Mouse (Mus musculus) lung, embryonic 16.5 days (tissue): Measurements from ENCODE around the gene Gm9639. TPM values are rescaled to one million over a fixed set of nuclear protein-coding genes. Genes with fewer than 3 reads are reported as not detected.

Experiments used
- ATAC-seq: fragments of 200-750 bp; cut with Nextera tagmentation; 2 replicates; pipeline ENCODE4 v1.8.0; 2017; ENCODE audit warnings: low read depth, mild to moderate bottlenecking, moderate library complexity
- H3K27ac ChIP-seq: fragments of 300-500 bp; sonication (generic); 2 replicates; pipeline ENCODE4 v1.5.1; 2014; ENCODE audit warnings: mild to moderate bottlenecking, control low read depth, low read length
- H3K27me3 ChIP-seq: fragments of 300-500 bp; sonication (generic); 2 replicates; pipeline ENCODE4 v1.6.1; 2014; ENCODE audit warnings: low read depth, low read length, mixed read lengths; ENCODE audit not compliant: control insufficient read depth, insufficient read depth
- H3K36me3 ChIP-seq: fragments of 300-500 bp; sonication (generic); 2 replicates; pipeline ENCODE4 v1.6.1; 2014; ENCODE audit warnings: low read length; ENCODE audit not compliant: control insufficient read depth, insufficient read depth
- H3K4me1 ChIP-seq: fragments of 300-500 bp; sonication (generic); replicated peaks from 2 replicates; pipeline ENCODE4 v1.6.1; 2014; ENCODE audit warnings: low read length, mixed read lengths; ENCODE audit not compliant: control insufficient read depth, insufficient read depth
- H3K4me2 ChIP-seq: fragments of 300-500 bp; sonication (generic); 2 replicates; pipeline ENCODE4 v1.6.1; 2014; ENCODE audit warnings: low read depth, low read length, control low read depth
- H3K4me3 ChIP-seq: fragments of 300-500 bp; sonication (generic); 2 replicates; pipeline ENCODE4 v1.5.1; 2014; ENCODE audit warnings: mild to moderate bottlenecking, low read length, control low read depth
- H3K9ac ChIP-seq: fragments of 300-500 bp; sonication (generic); 2 replicates; pipeline ENCODE4 v1.6.1; 2014; ENCODE audit warnings: low read length, control low read depth
- H3K9me3 ChIP-seq: fragments of 300-500 bp; sonication (generic); 2 replicates; pipeline ENCODE4 v1.6.1; 2016; ENCODE audit warnings: low read length; ENCODE audit not compliant: control insufficient read depth
- WGBS: fragments of 180-500 bp; shearing (Covaris S2); extraction: QIAGEN DNeasy Blood & Tissue Kit; methylation state at CpG from one replicate; pipeline ENCODE4 v1.1.7; 2014; 5-methylcytosine and 5-hydroxymethylcytosine counted together
- polyA plus RNA-seq: library from polyadenylated mRNA; unstranded; fragments of >200 nt; fragmentation: Nextera tagmentation; extraction: Ambion mirVana; gene quantifications from 2 replicates; pipeline ENCODE4 v1.2.1, GENCODE M21; 2015

The Gm9639 gene
- polyA plus RNA-seq, result not detected in 2 replicates

DNA sequence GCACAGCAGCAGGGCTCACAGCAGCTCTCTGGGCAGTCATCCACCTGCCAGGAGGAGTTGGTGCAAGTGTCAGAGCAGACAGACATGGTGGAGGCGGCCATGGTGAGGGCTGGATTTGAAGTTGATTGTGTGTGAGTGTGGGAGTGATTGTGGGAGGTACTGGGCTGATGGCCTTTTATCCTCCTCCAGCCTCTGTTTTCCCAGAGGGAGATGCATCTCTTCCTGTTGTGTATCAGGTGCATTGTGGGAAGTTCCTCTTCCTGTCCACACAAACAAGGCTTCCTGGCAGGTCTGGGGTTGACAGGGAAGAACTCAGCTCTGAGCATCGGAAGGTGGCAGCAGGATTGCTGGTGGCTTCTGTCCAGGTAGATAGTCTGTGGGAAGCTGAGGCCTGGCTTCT, at the start of gene Gm9639:
Gene Gm9639 (minus strand): TSS at position 101 of the 400 bp plus-strand sequence.
- no peak for ATAC-seq
- H3K36me3 ChIP-seq, result no peaks in the 10 kb centered on the region
- H3K27me3 ChIP-seq, result no peaks in the 10 kb centered on the region
- H3K27ac ChIP-seq, result no peak within 1 kb of the TSS
- H3K4me2 ChIP-seq, result no peak within 1 kb of the TSS
- H3K4me3 ChIP-seq, result no peak within 1 kb of the TSS
- H3K4me1 ChIP-seq, result no peaks in the 10 kb centered on the region
- no peaks in the 10 kb centered on the region for H3K9me3 ChIP-seq
- H3K9ac ChIP-seq, result no peak within 1 kb of the TSS
- 46% methylated on average over 2 of the region's 2 CpGs for WGBS

DNA sequence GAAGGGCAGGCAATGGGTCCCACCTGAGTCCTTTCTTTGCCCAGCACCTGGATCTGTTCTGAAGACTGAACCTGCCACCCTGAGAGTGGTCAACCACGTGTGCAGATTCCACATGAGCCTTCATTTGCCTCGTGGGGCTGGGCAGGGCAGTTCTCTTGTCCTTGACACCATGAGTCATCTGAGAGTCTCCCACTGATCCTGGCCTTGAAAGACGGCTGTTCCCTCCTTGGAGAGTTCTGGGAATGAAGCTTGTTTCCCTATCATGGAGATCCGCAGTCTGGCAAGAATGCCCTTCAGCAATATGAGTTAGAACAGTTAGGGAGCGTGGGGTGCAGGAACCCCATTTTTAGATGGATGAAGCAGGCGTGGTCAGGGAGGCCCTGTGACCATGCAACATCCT, 44.1 kb upstream of the Gm9639 start:
- no peaks in the 10 kb centered on the region for H3K4me1 ChIP-seq
- no peak overlapping the region for H3K9ac ChIP-seq
- H3K27me3 ChIP-seq, result no peaks in the 10 kb centered on the region
- H3K4me3 ChIP-seq, result no peak overlapping the region
- no peak overlapping the region for H3K4me2 ChIP-seq
- H3K27ac ChIP-seq, result no peak overlapping the region
- H3K36me3 ChIP-seq, result no peaks in the 10 kb centered on the region
- no peak for ATAC-seq
- WGBS, result 65% methylated on average over 6 of the region's 6 CpGs
- 0 out of 2 replicates have a peak, but pooled peaks cover 2% of the 10 kb centered on the region for H3K9me3 ChIP-seq

DNA sequence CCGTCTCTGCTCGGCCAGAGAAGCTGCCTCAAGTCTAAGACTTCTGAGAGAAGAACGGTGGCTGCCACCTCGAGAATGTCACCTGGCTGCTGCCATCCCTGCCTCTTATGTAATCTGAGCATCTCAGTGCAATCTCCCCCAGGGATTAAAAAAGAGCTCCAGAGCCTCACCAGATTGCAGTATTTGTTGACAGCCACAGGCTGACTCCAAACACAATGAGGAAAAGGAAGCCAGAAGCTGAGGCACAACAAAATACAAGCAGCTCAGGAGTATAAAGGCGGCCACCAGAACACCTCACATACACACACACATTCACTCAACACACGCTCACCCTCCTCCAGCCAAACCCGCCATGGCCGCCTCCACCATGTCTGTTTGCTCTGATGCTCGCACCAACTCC, 40.8 kb upstream of the Gm9639 start, which contains the start of gene Krtap10-10:
Gene Krtap10-10 (plus strand): TSS at position 301 of the 400 bp plus-strand sequence.
- Histone ChIP-seq H3K4me2 (no peak within 1 kb of the TSS), H3K9me3 (no peaks in the 10 kb centered on the region), H3K4me3 (no peak within 1 kb of the TSS), H3K36me3 (no peaks in the 10 kb centered on the region), H3K27ac (no peak within 1 kb of the TSS), H3K4me1 (no peaks in the 10 kb centered on the region), H3K9ac (no peak within 1 kb of the TSS), H3K27me3 (no peaks in the 10 kb centered on the region)
- ATAC-seq, result no peak
- 50% methylated on average over 9 of the region's 9 CpGs for WGBS

DNA sequence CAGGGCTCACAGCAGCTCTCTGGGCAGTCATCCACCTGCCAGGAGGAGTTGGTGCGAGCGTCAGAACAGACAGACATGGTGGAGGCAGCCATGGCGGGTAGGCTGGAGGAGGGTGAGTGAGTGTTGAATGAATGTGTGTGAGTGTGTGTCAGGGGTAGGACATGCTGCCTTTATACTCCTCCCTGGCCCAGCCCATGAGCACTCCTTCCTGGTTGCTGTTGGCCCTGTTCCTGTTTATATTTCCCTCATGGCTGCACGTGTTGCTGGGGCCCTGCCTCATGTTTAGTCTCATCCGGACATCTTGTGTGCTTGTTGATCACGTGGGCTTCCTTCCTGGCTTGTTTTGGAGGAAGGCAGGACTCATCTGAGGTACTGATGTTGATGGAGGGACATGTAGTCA, 32.1 kb upstream of the Gm9639 start, which contains the start of gene Krtap10-4:
Gene Krtap10-4 (minus strand): TSS at position 145 of the 400 bp plus-strand sequence.
- H3K9ac ChIP-seq, result no peak within 1 kb of the TSS
- no peak within 1 kb of the TSS for H3K4me2 ChIP-seq
- peak; percentile 47; the same call in 1 of the 2 replicates for ATAC-seq
- no peak within 1 kb of the TSS for H3K4me3 ChIP-seq
- no peaks in the 10 kb centered on the region for H3K4me1 ChIP-seq
- no peaks in the 10 kb centered on the region for H3K27me3 ChIP-seq
- no peaks in the 10 kb centered on the region for H3K36me3 ChIP-seq
- WGBS, result 52% methylated on average over 6 of the region's 6 CpGs
- H3K27ac ChIP-seq, result no peak within 1 kb of the TSS
- H3K9me3 ChIP-seq, result no peaks in the 10 kb centered on the region

DNA sequence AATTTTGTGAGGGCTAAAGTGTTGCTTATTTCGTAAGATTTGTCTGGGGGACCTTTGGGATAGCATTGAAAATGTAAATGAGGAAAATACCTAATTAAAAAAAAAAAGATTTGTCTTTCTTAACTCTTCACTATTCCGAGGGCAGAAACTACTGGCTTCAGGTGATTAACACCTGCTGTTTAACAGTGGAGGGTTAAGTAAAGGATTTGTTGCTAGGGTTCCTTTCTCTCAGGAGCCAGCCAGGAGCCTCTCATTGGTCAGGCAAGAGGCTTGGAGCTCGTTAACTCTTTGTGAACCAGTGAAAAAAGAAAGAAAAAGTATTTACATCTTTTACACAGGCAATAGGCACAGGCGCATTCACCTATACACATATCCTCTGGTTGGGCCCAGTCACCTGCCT, 24.3 kb upstream of the Gm9639 start:
- WGBS, result 35% methylated on average over 4 of the region's 4 CpGs
- no peaks in the 10 kb centered on the region for H3K9me3 ChIP-seq
- no peak overlapping the region for H3K4me3 ChIP-seq
- no peaks in the 10 kb centered on the region for H3K4me1 ChIP-seq
- H3K9ac ChIP-seq, result no peak overlapping the region
- no peak for ATAC-seq
- H3K27me3 ChIP-seq, result no peaks in the 10 kb centered on the region
- no peaks in the 10 kb centered on the region for H3K36me3 ChIP-seq
- H3K4me2 ChIP-seq, result no peak overlapping the region
- no peak overlapping the region for H3K27ac ChIP-seq

DNA sequence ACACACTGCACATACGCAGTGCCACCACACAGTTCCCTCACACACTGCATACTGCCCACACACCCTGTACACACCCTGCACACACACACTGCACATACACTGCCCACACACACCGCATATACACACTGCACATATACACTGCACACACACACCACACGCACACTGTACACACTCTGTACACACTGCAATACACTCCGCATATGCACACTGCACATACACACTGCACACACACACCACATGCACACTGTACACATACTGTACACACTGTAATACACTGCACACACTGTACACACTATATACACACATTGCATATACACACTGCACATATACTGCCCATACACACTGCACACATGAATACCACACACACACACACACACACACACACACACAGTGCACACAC, 23.6 kb upstream of the Gm9639 start:
- ATAC-seq, result no peak
- H3K36me3 ChIP-seq, result no peaks in the 10 kb centered on the region
- no peaks in the 10 kb centered on the region for H3K9me3 ChIP-seq
- no peak overlapping the region for H3K4me2 ChIP-seq
- no peak overlapping the region for H3K27ac ChIP-seq
- no peak overlapping the region for H3K9ac ChIP-seq
- 96% methylated on average over 4 of the region's 4 CpGs for WGBS
- no peaks in the 10 kb centered on the region for H3K4me1 ChIP-seq
- no peak overlapping the region for H3K4me3 ChIP-seq
- no peaks in the 10 kb centered on the region for H3K27me3 ChIP-seq

DNA sequence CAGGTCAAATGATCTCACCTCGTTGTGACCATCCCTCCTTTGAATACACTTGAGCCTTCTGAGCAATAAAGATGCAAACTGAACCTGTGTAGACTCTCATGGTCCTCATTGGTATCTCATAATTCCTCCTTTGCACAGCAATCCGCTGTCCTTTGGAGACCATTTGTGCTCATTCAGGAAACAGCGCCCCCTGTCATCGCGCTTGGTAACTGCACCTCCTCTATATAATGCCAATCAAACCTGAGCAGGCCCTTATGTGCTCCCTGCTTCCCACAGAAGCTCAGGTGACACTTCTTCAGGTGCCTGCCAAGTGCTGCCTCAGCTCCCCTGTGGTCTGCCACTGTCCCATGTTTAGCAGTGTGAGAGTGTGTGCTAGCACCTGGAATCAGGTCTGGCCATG, 20.6 kb upstream of the Gm9639 start:
- no peaks in the 10 kb centered on the region for H3K27me3 ChIP-seq
- no peak for ATAC-seq
- 24% methylated on average over 5 of the region's 5 CpGs for WGBS

DNA sequence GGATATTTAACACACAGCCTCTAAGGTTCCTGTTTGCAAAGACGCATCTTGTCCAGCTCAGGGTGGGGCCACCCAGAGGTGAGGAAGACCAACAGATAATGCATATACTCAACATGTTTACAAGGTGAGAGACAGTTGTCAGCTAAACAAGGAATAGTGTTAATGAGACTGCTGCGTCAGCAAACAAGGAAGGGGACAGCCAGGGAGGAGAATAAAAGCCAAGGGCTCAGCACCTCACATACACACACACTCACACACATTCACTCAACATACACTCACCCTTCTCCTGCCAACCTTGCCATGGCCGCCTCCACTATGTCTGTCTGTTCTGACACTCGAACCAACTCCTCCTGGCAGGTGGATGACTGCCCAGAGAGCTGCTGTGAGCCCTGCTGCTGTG, 19.5 kb upstream of the Gm9639 start, which contains the start of gene Gm2696:
Gene Gm2696 (plus strand): TSS at position 301 of the 400 bp plus-strand sequence.
- Histone ChIP-seq H3K36me3 (no peaks in the 10 kb centered on the region), H3K4me3 (no peak within 1 kb of the TSS), H3K4me2 (no peak within 1 kb of the TSS), H3K27ac (no peak within 1 kb of the TSS), H3K9ac (no peak within 1 kb of the TSS), H3K9me3 (no peaks in the 10 kb centered on the region; the same call in 1 of the 2 replicates), H3K27me3 (no peaks in the 10 kb centered on the region), H3K4me1 (no peaks in the 10 kb centered on the region)
- WGBS, result 12% methylated on average over 4 of the region's 4 CpGs
- ATAC-seq, result no peak

More for the DNA sequence above, 20.6 kb upstream of the Gm9639 start:
- Histone ChIP-seq H3K4me1 (no peaks in the 10 kb centered on the region), H3K27ac (no peak overlapping the region), H3K4me2 (no peak overlapping the region), H3K4me3 (no peak overlapping the region), H3K9me3 (no peaks in the 10 kb centered on the region), H3K9ac (no peak overlapping the region), H3K36me3 (no peaks in the 10 kb centered on the region)

DNA sequence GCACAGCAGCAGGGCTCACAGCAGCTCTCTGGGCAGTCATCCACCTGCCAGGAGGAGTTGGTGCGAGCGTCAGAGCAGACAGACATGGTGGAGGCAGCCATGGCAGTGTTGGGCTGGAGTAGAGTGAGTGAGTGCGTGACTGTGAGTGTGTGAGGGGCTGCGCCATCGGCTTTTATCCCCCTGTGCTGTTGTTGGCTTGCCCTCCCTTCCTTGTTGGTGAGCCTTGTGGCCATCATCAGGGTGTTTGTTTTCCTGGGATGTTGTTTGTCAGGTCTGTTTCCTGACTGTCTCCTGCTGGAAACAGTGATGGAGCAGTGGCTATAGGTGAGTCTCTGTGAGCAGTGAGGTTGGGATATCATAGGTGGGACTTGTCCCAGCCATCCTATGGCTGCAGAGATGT, 16.9 kb upstream of the Gm9639 start, which contains the start of gene Gm9507:
Gene Gm9507 (minus strand): TSS at position 101 of the 400 bp plus-strand sequence.
- H3K27ac ChIP-seq, result no peak within 1 kb of the TSS
- 34% methylated on average over 4 of the region's 5 CpGs for WGBS
- no peak within 1 kb of the TSS for H3K4me3 ChIP-seq
- H3K4me2 ChIP-seq, result no peak within 1 kb of the TSS
- H3K9ac ChIP-seq, result no peak within 1 kb of the TSS
- H3K4me1 ChIP-seq, result no peaks in the 10 kb centered on the region
- H3K36me3 ChIP-seq, result no peaks in the 10 kb centered on the region
- H3K27me3 ChIP-seq, result no peaks in the 10 kb centered on the region
- ATAC-seq, result no peak
- H3K9me3 ChIP-seq, result no peaks in the 10 kb centered on the region; the same call in 1 of the 2 replicates

DNA sequence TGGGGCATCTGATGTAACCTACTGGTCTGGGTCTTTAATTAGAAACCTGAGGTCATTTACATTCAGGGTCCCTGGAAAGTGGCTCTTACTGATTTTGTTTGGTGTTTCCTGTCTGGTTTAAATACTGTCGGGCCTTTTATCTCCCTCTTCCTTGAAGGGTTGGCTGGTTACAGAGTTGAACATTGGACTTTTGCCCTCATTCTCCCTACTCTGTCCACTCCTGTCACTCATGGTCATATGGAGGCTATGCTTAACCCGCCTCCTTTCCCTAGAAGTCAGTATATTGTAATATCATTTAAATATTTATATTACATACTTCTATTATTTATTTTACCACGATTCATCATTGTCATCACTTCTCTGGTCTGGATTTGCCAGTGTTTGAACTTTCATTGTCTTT, 9.2 kb upstream of the Gm9639 start:
- no peaks in the 10 kb centered on the region for H3K4me1 ChIP-seq
- no peaks in the 10 kb centered on the region for H3K27me3 ChIP-seq
- no peak overlapping the region for H3K4me2 ChIP-seq
- ATAC-seq, result peak; percentile 59
- no peak overlapping the region for H3K9ac ChIP-seq
- H3K4me3 ChIP-seq, result no peak overlapping the region
- 33% methylated on average over 3 of the region's 3 CpGs for WGBS
- no peaks in the 10 kb centered on the region for H3K9me3 ChIP-seq
- H3K27ac ChIP-seq, result no peak overlapping the region
- H3K36me3 ChIP-seq, result no peaks in the 10 kb centered on the region
